Mouse (Mus musculus) liver, embryonic 14.5 days (tissue): ENCODE results near the gene Tas2r137. TPM values are rescaled to one million over a fixed set of nuclear protein-coding genes. Genes with fewer than 3 reads are reported as not detected.
A peak's percentile ranks its signal among the peaks of the same experiment; 100 is the strongest.

Source experiments
- ATAC-seq: fragments of 200-750 bp; cut with Nextera tagmentation; 2 replicates; pipeline ENCODE4 v1.8.0; 2017; ENCODE audit warnings: moderate number of reproducible peaks, mild to moderate bottlenecking, moderate library complexity; ENCODE audit not compliant: insufficient read depth
- DNase-seq, 3 experiments: peaks; one replicate each; pipeline ENCODE4 v3.0.0-alpha.2; 2012 to 2013; ENCODE audit warnings: low read depth in 3 of 3, low spot score in 3 of 3
- H3K27ac ChIP-seq: fragments of 300-500 bp; sonication (generic); 2 replicates; pipeline ENCODE4 v1.5.1; 2014; ENCODE audit warnings: moderate library complexity, mild to moderate bottlenecking, control low read depth, inconsistent platforms
- H3K27me3 ChIP-seq: fragments of 300-500 bp; sonication (generic); 2 replicates; pipeline ENCODE4 v1.6.1; 2014; ENCODE audit warnings: mild to moderate bottlenecking, low read length, moderate library complexity; ENCODE audit not compliant: control insufficient read depth, insufficient read depth
- H3K36me3 ChIP-seq: fragments of 300-500 bp; sonication (generic); replicated peaks from 2 replicates; pipeline ENCODE4 v1.6.1; 2014; ENCODE audit warnings: low read depth; ENCODE audit not compliant: control insufficient read depth, insufficient read depth
- H3K4me1 ChIP-seq, 2 experiments: fragments of 200-500 bp in 1 of 2; fragments of 300-500 bp in 1 of 2; sonication (generic) in 1 of 2; replicated peaks; 2 replicates each; pipeline ENCODE4 v1.6.1; 2012 to 2014; ENCODE audit warnings: antibody characterized with exemption in 1 of 2, inconsistent platforms in 1 of 2, low read length in 1 of 2; ENCODE audit not compliant: control insufficient read depth in 2 of 2, insufficient read depth in 2 of 2
- H3K4me2 ChIP-seq: fragments of 300-500 bp; sonication (generic); 2 replicates; pipeline ENCODE4 v1.6.1; 2014; ENCODE audit warnings: low read depth, mild to moderate bottlenecking, control low read depth, moderate library complexity
- H3K4me3 ChIP-seq, 2 experiments: fragments of 200-500 bp in 1 of 2; fragments of 300-500 bp in 1 of 2; sonication (generic) in 1 of 2; 2 replicates each; pipeline ENCODE4 v1.5.1; 2012 to 2014; ENCODE audit warnings: low read depth in 2 of 2, low read length in 2 of 2, mild to moderate bottlenecking in 2 of 2, control low read depth in 1 of 2, inconsistent platforms in 1 of 2, moderate library complexity in 1 of 2; ENCODE audit not compliant: insufficient read depth in 1 of 2
- H3K9ac ChIP-seq: fragments of 300-500 bp; sonication (generic); replicated peaks from 2 replicates; pipeline ENCODE4 v1.6.1; 2014; ENCODE audit warnings: mild to moderate bottlenecking, control low read depth, moderate library complexity
- H3K9me3 ChIP-seq: fragments of 300-500 bp; sonication (generic); 2 replicates; pipeline ENCODE4 v1.6.1; 2016; ENCODE audit warnings: low read length, mixed read lengths; ENCODE audit not compliant: control insufficient read depth
- CTCF ChIP-seq: IDR thresholded peaks from 2 replicates; pipeline ENCODE4 v1.5.1; 2016; ENCODE audit warnings: antibody characterized with exemption, low read depth, control low read depth
- EP300 ChIP-seq: IDR thresholded peaks from 2 replicates; pipeline ENCODE4 v1.6.1; 2016; ENCODE audit warnings: antibody characterized with exemption, low read depth
- WGBS: fragments of 180-500 bp; shearing (Covaris S2); extraction: QIAGEN DNeasy Blood & Tissue Kit; methylation state at CpG from one replicate; pipeline ENCODE4 v1.1.7; 2014; ENCODE audit not compliant: insufficient replicate concordance; 5-methylcytosine and 5-hydroxymethylcytosine counted together
- polyA plus RNA-seq, 2 experiments: library from polyadenylated mRNA; depleted of rRNA in 1 of 2; stranded (reverse) in 1 of 2; unstranded in 1 of 2; fragments of >200 nt; fragmentation: Nextera tagmentation in 1 of 2; extraction: Ambion mirVana in 1 of 2; gene quantifications; 2 replicates each; pipeline versions ENCODE4 v1.2.1 to v1.2.3; 2012 to 2014

Tas2r137 gene
- polyA plus RNA-seq, 2 experiments, result not detected

DNA sequence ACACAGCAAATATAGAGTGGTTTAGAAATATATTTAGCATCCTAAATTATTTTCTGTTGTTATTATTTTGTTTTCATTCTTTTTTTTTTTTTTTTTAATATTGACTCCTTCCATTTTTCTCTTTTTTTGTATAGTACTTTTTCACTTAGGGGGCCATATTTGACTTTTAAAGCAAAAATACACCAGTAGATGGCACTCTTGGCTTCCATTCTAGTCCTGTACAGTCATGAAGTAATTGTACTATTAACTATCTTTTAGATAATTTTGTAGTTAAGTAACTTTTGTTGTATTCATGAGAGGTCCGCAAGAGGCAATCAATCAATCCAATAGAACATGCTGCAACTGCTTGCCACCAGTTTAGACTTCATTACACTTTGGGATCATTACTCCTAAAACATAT is 11.3 kb upstream of the Tas2r137 start:
- H3K36me3 ChIP-seq, result peaks cover 42% of the 10 kb centered on the region
- no peak overlapping the region for H3K27ac ChIP-seq
- H3K9me3 ChIP-seq, result no peaks in the 10 kb centered on the region
- no peaks in the 10 kb centered on the region for H3K27me3 ChIP-seq
- peak; percentile 4; the same call in 1 of the 2 replicates for TF ChIP-seq CTCF
- no peak for TF ChIP-seq EP300
- WGBS, result 78% methylated on average over 1 of the region's 1 CpGs
- ATAC-seq (no peak), DNase-seq (no peak)
- H3K9ac ChIP-seq, result no peak overlapping the region
- no peak overlapping the region for H3K4me2 ChIP-seq
- H3K4me3 ChIP-seq, result no peak overlapping the region
- H3K4me1 ChIP-seq, result no peaks in the 10 kb centered on the region

DNA sequence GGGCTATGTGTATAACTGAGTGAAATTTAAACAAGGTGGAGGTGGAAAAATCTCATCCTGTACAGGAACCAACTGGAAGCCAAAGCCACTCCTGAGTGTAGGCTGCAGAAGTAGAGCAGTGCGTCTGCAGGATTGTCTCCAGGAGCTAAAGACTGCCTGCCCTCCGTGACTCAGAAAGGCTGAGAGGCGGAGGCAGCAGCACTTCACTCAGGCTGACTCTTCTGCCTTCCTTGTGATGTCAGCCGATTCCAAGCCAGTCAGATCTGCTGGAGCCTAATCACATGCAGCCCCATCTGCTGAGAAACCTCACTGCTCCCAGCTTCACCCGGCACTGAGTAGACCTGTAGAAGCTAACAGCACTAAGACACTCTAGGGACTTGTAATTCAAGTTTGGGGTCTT is 8.7 kb upstream of the Tas2r137 start:
- Histone ChIP-seq H3K27me3 (no peaks in the 10 kb centered on the region), H3K9ac (no peak overlapping the region), H3K4me2 (no peak overlapping the region), H3K4me1 (no peaks in the 10 kb centered on the region), H3K4me3 (no peak overlapping the region), H3K36me3 (peaks cover 24% of the 10 kb centered on the region), H3K27ac (no peak overlapping the region), H3K9me3 (no peaks in the 10 kb centered on the region)
- no peak for ATAC-seq
- TF ChIP-seq CTCF, result no peak
- no peak for TF ChIP-seq EP300
- 79% methylated on average over 5 of the region's 5 CpGs for WGBS
- DNase-seq, result no peak

DNA sequence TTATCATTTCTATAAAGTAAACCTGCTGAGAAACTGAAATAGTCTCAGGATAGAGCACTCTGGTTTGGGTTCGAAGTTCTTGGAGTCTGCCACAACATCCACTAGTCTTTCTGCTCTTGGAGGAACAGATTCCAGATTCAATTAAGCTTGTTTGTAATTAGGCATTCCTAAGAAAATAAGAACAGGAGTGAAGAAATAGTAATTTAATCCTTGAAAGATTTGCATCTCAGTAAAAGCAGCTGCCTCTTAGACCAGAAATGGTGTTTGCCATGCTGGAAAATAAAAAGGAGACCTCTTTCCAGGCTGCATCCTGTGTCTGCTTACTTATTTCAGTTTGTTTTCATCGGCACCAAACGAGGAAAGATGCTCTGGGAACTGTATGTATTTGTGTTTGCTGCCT is 2.2 kb downstream of the Tas2r137 start, which contains the start of gene Tas2r108:
TSS of gene Tas2r108 (plus strand) at position 301 of the 400 bp plus-strand sequence.
- no peaks in the 10 kb centered on the region for H3K4me1 ChIP-seq
- DNase-seq, result no peak
- 71% methylated on average over 3 of the region's 3 CpGs for WGBS

DNA sequence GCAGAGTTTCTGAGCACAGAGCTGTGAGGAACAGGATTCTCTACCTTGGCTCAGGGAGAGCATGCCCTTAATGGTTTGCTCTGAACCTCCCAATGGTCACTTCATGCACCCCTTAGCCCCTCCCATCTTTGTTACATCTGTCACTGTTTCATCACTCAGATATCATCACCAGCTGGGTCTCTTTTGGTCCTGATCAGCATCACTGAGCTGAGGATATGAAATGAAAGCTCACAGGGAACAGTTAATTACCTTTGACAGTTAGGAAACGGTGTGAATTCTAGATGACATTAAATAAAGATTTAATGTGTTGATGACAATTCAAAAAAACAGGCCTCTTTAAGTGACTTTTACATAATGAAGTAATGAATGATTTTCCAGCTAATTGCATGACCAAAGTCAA is 28.4 kb downstream of the Tas2r137 start, which contains the start of gene Prss37:
TSS of gene Prss37 (minus strand) at position 101 of the 400 bp plus-strand sequence.
- H3K4me2 ChIP-seq, result no peak within 1 kb of the TSS
- no peaks in the 10 kb centered on the region for H3K4me1 ChIP-seq
- H3K4me3 ChIP-seq, result no peak within 1 kb of the TSS
- H3K27me3 ChIP-seq, result no peaks in the 10 kb centered on the region
- no peak for DNase-seq
- no peak within 1 kb of the TSS for H3K27ac ChIP-seq
- H3K9ac ChIP-seq, result no peak within 1 kb of the TSS
- H3K36me3 ChIP-seq, result no peaks in the 10 kb centered on the region
- TF ChIP-seq CTCF, result no peak
- TF ChIP-seq EP300, result no peak
- WGBS, result 65% methylated on average over 1 of the region's 1 CpGs
- no peak for ATAC-seq
- no peaks in the 10 kb centered on the region for H3K9me3 ChIP-seq

More for the DNA sequence above, 2.2 kb downstream of the Tas2r137 start, which contains the start of gene Tas2r108:
- H3K9ac ChIP-seq, result no peak within 1 kb of the TSS
- no peak for ATAC-seq
- TF ChIP-seq EP300 (no peak), CTCF (no peak)
- no peaks in the 10 kb centered on the region for H3K9me3 ChIP-seq
- H3K36me3 ChIP-seq, result no peaks in the 10 kb centered on the region
- H3K4me3 ChIP-seq, result no peak within 1 kb of the TSS
- H3K27me3 ChIP-seq, result no peaks in the 10 kb centered on the region
- no peak within 1 kb of the TSS for H3K27ac ChIP-seq
- no peak within 1 kb of the TSS for H3K4me2 ChIP-seq

Other genes with a start within 250 kb of the Tas2r137 start
- gene Agk, start 166.1 kb upstream of the Tas2r137 start, polyA plus RNA-seq (2012; rRNA removed), result 6.3 and 7.5 TPM in 2 replicates
- gene Agk, start 166.1 kb upstream of the Tas2r137 start, polyA plus RNA-seq (2014; fragmentation: Nextera tagmentation; extraction: Ambion mirVana), result 12.0 and 12.6 TPM in 2 replicates
- 0.35 and 0.57 TPM in 2 replicates for gene E330009J07Rik, start 55.1 kb upstream of the Tas2r137 start, polyA plus RNA-seq (2012; rRNA removed)
- gene E330009J07Rik, start 55.1 kb upstream of the Tas2r137 start, polyA plus RNA-seq (2014; fragmentation: Nextera tagmentation; extraction: Ambion mirVana), result 0.67 and 2.7 TPM in 2 replicates
- not detected in 2 replicates for gene Wee2, start 52.1 kb upstream of the Tas2r137 start, polyA plus RNA-seq (2012; rRNA removed)
- not detected in 2 replicates for gene Wee2, start 52.1 kb upstream of the Tas2r137 start, polyA plus RNA-seq (2014; fragmentation: Nextera tagmentation; extraction: Ambion mirVana)
- gene Ssbp1, start 19.9 kb upstream of the Tas2r137 start, polyA plus RNA-seq (2012; rRNA removed), result 15.4 and 37.0 TPM in 2 replicates
- gene Ssbp1, start 19.9 kb upstream of the Tas2r137 start, polyA plus RNA-seq (2014; fragmentation: Nextera tagmentation; extraction: Ambion mirVana), result 68.5 and 75.1 TPM in 2 replicates
- gene Tas2r108, start 2.3 kb downstream of the Tas2r137 start, polyA plus RNA-seq (2012; rRNA removed), result 0.05 TPM in 1 of 2 replicates, not detected in the other
- gene Tas2r108, start 2.3 kb downstream of the Tas2r137 start, polyA plus RNA-seq (2014; fragmentation: Nextera tagmentation; extraction: Ambion mirVana), result 0.14 TPM in 1 of 2 replicates, not detected in the other
- gene Prss37, start 28.3 kb downstream of the Tas2r137 start, polyA plus RNA-seq (2012; rRNA removed), result not detected in 2 replicates
- gene Prss37, start 28.3 kb downstream of the Tas2r137 start, polyA plus RNA-seq (2014; fragmentation: Nextera tagmentation; extraction: Ambion mirVana), result not detected in 2 replicates
- not detected in 2 replicates for gene Olfr461, start 63.8 kb downstream of the Tas2r137 start, polyA plus RNA-seq (2012; rRNA removed)
- not detected in 2 replicates for gene Olfr461, start 63.8 kb downstream of the Tas2r137 start, polyA plus RNA-seq (2014; fragmentation: Nextera tagmentation; extraction: Ambion mirVana)
- 0.02 TPM in 1 of 2 replicates, not detected in the other for gene Olfr460, start 78.3 kb downstream of the Tas2r137 start, polyA plus RNA-seq (2012; rRNA removed)
- not detected in 2 replicates for gene Olfr460, start 78.3 kb downstream of the Tas2r137 start, polyA plus RNA-seq (2014; fragmentation: Nextera tagmentation; extraction: Ambion mirVana)
- gene Clec5a, start 94.6 kb downstream of the Tas2r137 start, polyA plus RNA-seq (2012; rRNA removed), result 1.5 and 3.0 TPM in 2 replicates
- gene Clec5a, start 94.6 kb downstream of the Tas2r137 start, polyA plus RNA-seq (2014; fragmentation: Nextera tagmentation; extraction: Ambion mirVana), result 5.5 and 8.9 TPM in 2 replicates
- not detected in 2 replicates for gene Tas2r138, start 122.1 kb downstream of the Tas2r137 start, polyA plus RNA-seq (2012; rRNA removed)
- gene Tas2r138, start 122.1 kb downstream of the Tas2r137 start, polyA plus RNA-seq (2014; fragmentation: Nextera tagmentation; extraction: Ambion mirVana), result not detected in 2 replicates
- 1.3 and 1.4 TPM in 2 replicates for gene Mgam, start 137.6 kb downstream of the Tas2r137 start, polyA plus RNA-seq (2012; rRNA removed)
- gene Mgam, start 137.6 kb downstream of the Tas2r137 start, polyA plus RNA-seq (2014; fragmentation: Nextera tagmentation; extraction: Ambion mirVana), result 2.3 and 3.2 TPM in 2 replicates